Mouse (Mus musculus) bone marrow, adult 2 months (tissue): Measurements from ENCODE around the gene Olfr293.

Source experiments
- CTCF ChIP-seq: fragments of 200-500 bp; IDR thresholded peaks from 2 replicates; pipeline ENCODE4 v1.5.1; 2011; ENCODE audit warnings: low read length, control low read depth; ENCODE audit not compliant: control insufficient read depth, insufficient read depth
- POLR2A ChIP-seq: fragments of 200-500 bp; IDR thresholded peaks from 2 replicates; pipeline ENCODE4 v1.6.1; 2011; ENCODE audit warnings: low read depth, mild to moderate bottlenecking, control low read depth, low read length, borderline replicate concordance; ENCODE audit not compliant: control insufficient read depth

DNA sequence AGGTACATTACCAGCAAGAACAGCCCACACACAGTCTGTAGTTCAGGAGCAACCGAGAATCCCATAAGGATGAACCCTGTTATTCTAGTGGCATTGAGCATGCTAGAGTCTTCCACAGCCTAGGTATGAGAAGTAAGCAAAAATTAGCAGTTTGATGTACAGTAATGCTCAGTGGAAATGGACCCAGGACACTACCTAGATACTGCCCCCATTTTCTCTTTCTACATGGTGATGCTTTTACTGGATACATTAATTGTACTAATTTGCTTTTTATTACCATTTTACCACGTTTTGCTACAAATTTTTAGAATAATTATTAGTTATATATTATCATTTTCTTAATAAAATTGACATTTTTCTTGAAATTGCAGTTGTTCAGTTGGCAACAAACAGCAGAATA lies 32.3 kb upstream of the Olfr293 start, which contains the start of gene Olfr294:
- TF ChIP-seq CTCF (no peak), POLR2A (no peak)
